Mouse (Mus musculus) brain, embryonic 14.5 days (tissue): ENCODE data around the gene Bmp7.

Experiments used
- CTCF ChIP-seq: fragments of 200-500 bp; IDR thresholded peaks from 2 replicates; pipeline ENCODE4 v1.5.1; 2012; ENCODE audit warnings: inconsistent platforms, mild to moderate bottlenecking, moderate library complexity, borderline replicate concordance; ENCODE audit not compliant: insufficient read depth, insufficient read length; ENCODE audit errors: extremely low read depth
- POLR2A ChIP-seq: fragments of 200-500 bp; IDR thresholded peaks from 2 replicates; pipeline ENCODE4 v1.6.1; 2012; ENCODE audit warnings: mild to moderate bottlenecking, inconsistent platforms, borderline replicate concordance; ENCODE audit not compliant: poor library complexity, insufficient read depth, insufficient read length, severe bottlenecking; ENCODE audit errors: extremely low read depth

GRCm38 (mm10) chr2:172863469-172863856, 76.7 kb downstream of the Bmp7 start:
- no peak for TF ChIP-seq POLR2A
- TF ChIP-seq CTCF, result no peak
